Mouse (Mus musculus) frontal cortex, postnatal 14 days (tissue): Measurements from ENCODE around the gene Reg3b.
"Not testable (repeated sequence)": the region's sequence is repeated elsewhere in the genome, so short reads cannot be mapped to it uniquely, and the experiment has no call there.

Experiments used
- DNase-seq, 2 experiments: peaks; one replicate each; pipeline ENCODE4 v3.0.0; 2022; ENCODE audit warnings: low spot score in 2 of 2

Gene Reg3b

GRCm38 (mm10) chr6:78370357-78370756 is at the start of gene Reg3b:
Reg3b (plus strand) TSS chr6:78370657.
- DNase-seq, result no peak

- DNase-seq, result no peak
These were observed 42.7 kb upstream of the Reg3b start for GRCm38 (mm10) chr6:78327798-78328197.

- DNase-seq, result no peak
These were observed 41.3 kb upstream of the Reg3b start for GRCm38 (mm10) chr6:78329166-78329565.

- DNase-seq, result no peak
These were observed 38.4 kb upstream of the Reg3b start for GRCm38 (mm10) chr6:78331919-78332569.

GRCm38 (mm10) chr6:78340296-78340695 is 30.2 kb upstream of the Reg3b start:
- peak in 1 of 2 experiments; percentile 2 for DNase-seq

- DNase-seq, result no peak
These were observed 28.8 kb upstream of the Reg3b start for GRCm38 (mm10) chr6:78341689-78342088.

- no peak for DNase-seq
These were observed 8.4 kb upstream of the Reg3b start for GRCm38 (mm10) chr6:78361971-78362563.

GRCm38 (mm10) chr6:78378765-78379164 is 8.3 kb downstream of the Reg3b start, which contains the start of gene Reg3d:
Reg3d (minus strand) TSS chr6:78378865.
- no peak for DNase-seq

- DNase-seq, result no peak
These were observed 10.0 kb downstream of the Reg3b start, which contains the start of gene Reg3a for GRCm38 (mm10) chr6:78380409-78380808. Reg3a (plus strand) TSS chr6:78380709.

GRCm38 (mm10) chr6:78385609-78386008 is 15.2 kb downstream of the Reg3b start:
- DNase-seq, result no peak

- DNase-seq, result not testable (repeated sequence)
These were observed 24.9 kb downstream of the Reg3b start, which contains the start of gene Reg2 for GRCm38 (mm10) chr6:78395323-78395722. Reg2 (plus strand) TSS chr6:78395623.

- DNase-seq, result not testable (repeated sequence)
These were observed 52.0 kb downstream of the Reg3b start, which contains the start of gene Reg1 for GRCm38 (mm10) chr6:78422411-78422810. Reg1 (plus strand) TSS chr6:78422711.
